Mouse (Mus musculus) embryonic fibroblast, embryonic 13.5 days (primary cell): Measurements from ENCODE around the gene Tspyl2.
"Not testable (repeated sequence)": the region's sequence is repeated elsewhere in the genome, so short reads cannot be mapped to it uniquely, and the experiment has no call there.

Source experiments
- CTCF ChIP-seq: IDR thresholded peaks from 2 replicates; pipeline ENCODE4 v1.5.1; 2011; ENCODE audit warnings: mild to moderate bottlenecking, control low read depth, low read length, moderate library complexity, borderline replicate concordance; ENCODE audit not compliant: insufficient read depth
- POLR2A ChIP-seq: IDR thresholded peaks from 2 replicates; pipeline ENCODE4 v1.6.1; 2011; ENCODE audit warnings: low read depth, mild to moderate bottlenecking, control low read depth, low read length, moderate library complexity

DNA sequence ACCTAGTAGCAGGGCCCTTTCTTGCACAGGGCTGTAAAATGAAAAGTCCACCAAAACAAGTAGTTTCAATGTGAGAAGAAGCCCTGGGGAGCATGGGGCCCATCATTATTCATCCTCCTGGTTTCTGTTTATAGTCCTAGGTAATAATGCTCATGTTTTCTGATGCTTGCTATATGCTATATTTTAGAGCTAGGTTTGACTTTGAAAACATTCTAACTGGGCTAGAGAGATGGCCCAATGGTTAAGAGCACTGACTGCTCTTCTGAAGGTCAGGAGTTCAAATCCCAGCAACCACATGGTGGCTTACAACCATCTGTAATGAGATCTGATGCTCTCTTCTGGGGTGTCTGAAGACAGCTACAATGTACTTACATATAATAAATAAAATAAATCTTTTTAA lies 12.8 kb downstream of the Tspyl2 start:
- TF ChIP-seq POLR2A, CTCF: not testable (repeated sequence)
